Mouse (Mus musculus) megakaryocyte, adult 5-6 weeks (primary cell): ENCODE data around the gene Ddx31. TPM values are rescaled to one million over a fixed set of nuclear protein-coding genes. Genes with fewer than 3 reads are reported as not detected.

Experiments used
- ATAC-seq: 2 replicates; pipeline ENCODE4 v1.8.0; 2016; ENCODE audit warnings: mild to moderate bottlenecking, inconsistent platforms; ENCODE audit not compliant: poor library complexity, severe bottlenecking
- total RNA-seq, 2 experiments: library from RNA; stranded (forward) in 1 of 2; stranded (reverse) in 1 of 2; fragments of 153-499, 151-499 nt in 1 of 2; fragments of 221-1000, 200-1000 nt in 1 of 2; gene quantifications; 2 replicates each; pipeline versions ENCODE4 v1.2.3 to v1.2.4; 2015 to 2017

Ddx31 gene
- total RNA-seq, 2 experiments from 2014 or later: 9.6 to 9.9 TPM

DNA sequence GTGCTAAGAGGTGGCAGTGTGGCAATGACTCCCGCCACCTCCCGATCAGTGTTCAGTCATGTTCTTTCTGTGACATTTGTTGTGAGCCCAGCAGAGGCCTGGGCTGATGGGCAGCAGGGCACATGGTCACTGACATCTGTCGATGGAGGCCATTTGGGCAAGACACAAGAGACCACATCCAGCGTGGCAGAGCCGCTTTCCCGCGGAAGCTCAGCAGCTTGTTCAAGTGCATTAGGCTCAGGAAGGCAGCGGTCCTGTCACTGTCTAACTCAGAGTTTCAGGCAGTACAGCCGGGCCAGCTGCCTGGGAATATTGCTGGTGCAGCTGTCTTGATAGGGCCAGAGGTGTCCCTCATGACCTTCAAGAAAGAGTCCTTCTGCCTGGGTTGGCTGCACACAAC lies 114.4 kb downstream of the Ddx31 start:
- ATAC-seq: no peak

Other genes starting within 250 kb of the Ddx31 start
- gene Gfi1b, start 218.4 kb upstream of the Ddx31 start, total RNA-seq (2015): 2.9 and 7.4 TPM in 2 replicates
- gene Gfi1b, start 218.4 kb upstream of the Ddx31 start, total RNA-seq (2017): 6.1 and 7.8 TPM in 2 replicates
- 8.9 and 10.9 TPM in 2 replicates for gene Tsc1, start 199.2 kb upstream of the Ddx31 start, total RNA-seq (2015)
- gene Tsc1, start 199.2 kb upstream of the Ddx31 start, total RNA-seq (2017): 11.7 and 12.9 TPM in 2 replicates
- gene Spaca9, start 140.7 kb upstream of the Ddx31 start, total RNA-seq (2015): 19.2 and 23.6 TPM in 2 replicates
- gene Spaca9, start 140.7 kb upstream of the Ddx31 start, total RNA-seq (2017): 23.2 and 28.0 TPM in 2 replicates
- gene Ak8, start 140.2 kb upstream of the Ddx31 start, total RNA-seq (2015): 17.0 and 18.0 TPM in 2 replicates
- gene Ak8, start 140.2 kb upstream of the Ddx31 start, total RNA-seq (2017): 5.9 and 6.4 TPM in 2 replicates
- 6.1 and 7.1 TPM in 2 replicates for gene Gtf3c4, start within 50 bp of the Ddx31 start, total RNA-seq (2015)
- 8.4 and 9.3 TPM in 2 replicates for gene Gtf3c4, start within 50 bp of the Ddx31 start, total RNA-seq (2017)
- not detected in 2 replicates for gene Barhl1, start 76.3 kb downstream of the Ddx31 start, total RNA-seq (2015)
- not detected in 2 replicates for gene Barhl1, start 76.3 kb downstream of the Ddx31 start, total RNA-seq (2017)
- 0.32 TPM in 1 of 2 replicates, not detected in the other for gene Cfap77, start 214.7 kb downstream of the Ddx31 start, total RNA-seq (2015)
- gene Cfap77, start 214.7 kb downstream of the Ddx31 start, total RNA-seq (2017): not detected in 2 replicates
- 13.0 and 17.1 TPM in 2 replicates for gene Ttf1, start 219.9 kb downstream of the Ddx31 start, total RNA-seq (2015)
- gene Ttf1, start 219.9 kb downstream of the Ddx31 start, total RNA-seq (2017): 18.6 and 22.9 TPM in 2 replicates